Comparison of ENCODE assay signal across 25 mouse cellular contexts in genomic region chr9:106232956-106233355, GRCm38 (mm10). TPM values are rescaled to one million over a fixed set of nuclear protein-coding genes. Genes with fewer than 3 reads are reported as not detected.
A peak's percentile ranks its signal among the peaks of the same experiment; 100 is the strongest.
DNase-seq lines count a peak whose midpoint lies in the region; ATAC-seq and TF ChIP-seq lines count a peak whose summit lies in the region.
"Had no signal": no experiment of that assay in that cellular context is flagged by ENCODE, and none has a peak within 500 bp of the region (broad histone marks: within the 10 kb centered on the region; RNA-seq: fewer than 3 reads in every experiment).

No protein-coding gene starts in this region.

- H3K36me3 ChIP-seq in limb, embryonic 11.5 days (ENCODE audit: control insufficient read depth, insufficient read depth, low read length): peaks cover 10% of the 10 kb centered on the region
- peaks cover 61% of the 10 kb centered on the region for H3K36me3 ChIP-seq in limb, embryonic 10.5 days
- no peaks in the 10 kb centered on the region; the same call in 1 of the 2 replicates for H3K36me3 ChIP-seq in testis, adult 2 months (ENCODE audit: control insufficient read depth, insufficient read depth, low read length)

- H3K4me2 ChIP-seq in limb, embryonic 11.5 days (ENCODE audit: low read depth, severe bottlenecking): no peak overlapping the region
- H3K4me2 ChIP-seq: embryonic facial prominence, embryonic 12.5 days; forebrain, embryonic 13.5 days; forebrain, embryonic 15.5 days had no signal

- TF ChIP-seq CTCF in testis, adult 2 months (IDR thresholded peaks at IDR 0.05; ENCODE audit: control insufficient read depth, insufficient read depth, insufficient replicate concordance, low read depth, low read length): no peak

- DNase-seq in adrenal gland, adult (ENCODE audit: inconsistent age in 2 of 2, low spot score in 1 of 2): peak; percentile 18 to 74
- DNase-seq in adrenal gland, adult 18-20 months (ENCODE audit: low spot score in 2 of 2): no peak
- peak; percentile 69 for DNase-seq in adrenal gland, postnatal 14 days
- DNase-seq in adrenal gland, adult 8-10 months: no peak
- no peak for DNase-seq in limb, embryonic 11.5 days (ENCODE audit: low spot score)
- no peak for DNase-seq in limb, embryonic 10.5 days (ENCODE audit: low spot score)
- no peak for DNase-seq in testis, postnatal 10 days (ENCODE audit: low spot score)
- DNase-seq: B cell, adult 2 months; cerebellum, adult 11-12 months; cerebellum, adult 2 months; cerebellum, adult 9-10 months; cerebellum, postnatal 10 days; cerebellum, postnatal 25 days; forebrain, postnatal 0 days had no signal

- no peaks in the 10 kb centered on the region for H3K27me3 ChIP-seq in limb, embryonic 11.5 days (ENCODE audit: control insufficient read depth, insufficient read depth, low read length)
- no peaks in the 10 kb centered on the region for H3K27me3 ChIP-seq in limb, embryonic 10.5 days (ENCODE audit: low read depth, poor library complexity, severe bottlenecking)
- no peaks in the 10 kb centered on the region for H3K27me3 ChIP-seq in testis, adult 2 months (ENCODE audit: control insufficient read depth, insufficient read depth, low read length)
- H3K27me3 ChIP-seq: CH12.LX; embryonic facial prominence, embryonic 12.5 days; forebrain, embryonic 13.5 days; forebrain, embryonic 15.5 days; Patski had no signal

- no peak overlapping the region for H3K27ac ChIP-seq in limb, embryonic 11.5 days (replicated peaks; ENCODE audit: low read depth, low read length)
- no peak overlapping the region for H3K27ac ChIP-seq in limb, embryonic 10.5 days
- peak overlapping the region; percentile 37; the same call in 1 of the 2 replicates for H3K27ac ChIP-seq in testis, adult 2 months (ENCODE audit: control insufficient read depth, insufficient read depth, low read depth, low read length)
- H3K27ac ChIP-seq: embryonic facial prominence, embryonic 10.5 days; embryonic facial prominence, embryonic 12.5 days; forebrain, embryonic 13.5 days; forebrain, embryonic 15.5 days had no signal

- H3K9ac ChIP-seq in limb, embryonic 11.5 days (ENCODE audit: low read length): no peak overlapping the region
- H3K9ac ChIP-seq: embryonic facial prominence, embryonic 12.5 days; forebrain, embryonic 13.5 days; forebrain, embryonic 15.5 days; forebrain, postnatal 0 days had no signal

- 94% methylated on average over 3 of the region's 3 CpGs for WGBS in limb, embryonic 11.5 days
- WGBS in limb, embryonic 10.5 days: 90% methylated on average over 3 of the region's 3 CpGs

- no peaks in the 10 kb centered on the region for H3K4me1 ChIP-seq in limb, embryonic 11.5 days (ENCODE audit: control insufficient read depth, insufficient read depth, low read length)
- no peaks in the 10 kb centered on the region for H3K4me1 ChIP-seq in limb, embryonic 10.5 days
- peaks cover 2% of the 10 kb centered on the region; the same call in 1 of the 2 replicates for H3K4me1 ChIP-seq in testis, adult 2 months (ENCODE audit: control insufficient read depth, insufficient read depth, low read length)
- H3K4me1 ChIP-seq: embryonic facial prominence, embryonic 12.5 days; forebrain, embryonic 13.5 days; forebrain, embryonic 15.5 days had no signal

- no peak overlapping the region for H3K4me3 ChIP-seq in limb, embryonic 11.5 days (ENCODE audit: low read depth, low read length)
- H3K4me3 ChIP-seq in limb, embryonic 10.5 days: no peak overlapping the region
- no peak overlapping the region for H3K4me3 ChIP-seq in testis, adult 2 months (ENCODE audit: control insufficient read depth, low read depth, low read length)
- H3K4me3 ChIP-seq: embryonic facial prominence, embryonic 10.5 days; embryonic facial prominence, embryonic 12.5 days; forebrain, embryonic 13.5 days; forebrain, embryonic 15.5 days had no signal

- no peaks in the 10 kb centered on the region for H3K9me3 ChIP-seq in limb, embryonic 11.5 days (ENCODE audit: control insufficient read depth, low read length)
- H3K9me3 ChIP-seq in limb, embryonic 10.5 days (replicated peaks): no peaks in the 10 kb centered on the region
- H3K9me3 ChIP-seq: embryonic facial prominence, embryonic 10.5 days; embryonic facial prominence, embryonic 12.5 days; forebrain, embryonic 13.5 days; forebrain, embryonic 15.5 days; G1E had no signal

- ATAC-seq in limb, embryonic 11.5 days (ENCODE audit: insufficient number of reproducible peaks, low FRiP score, low TSS enrichment, low read depth): peak; percentile 20; the same call in 1 of the 2 replicates
- ATAC-seq: activated CD4-positive, CD25-positive, alpha-beta regulatory T cell, adult 4 months; CD4-positive, CD25-positive, alpha-beta regulatory T cell, adult 4 months; forebrain, embryonic 13.5 days; forebrain, embryonic 15.5 days; forebrain, postnatal 0 days; Patski had no signal

- no peak for TF ChIP-seq POLR2A in testis, adult 2 months (IDR thresholded peaks at IDR 0.05; ENCODE audit: control insufficient read depth, low read depth, low read length)

RNA-seq across cellular contexts. Expression of gene Tlr9, which starts 10.6 kb away (rescaled TPM):
- total RNA-seq in adrenal gland, adult 18-20 months (2021): under 1 TPM; 0.63 to 0.83 TPM
- total RNA-seq in adrenal gland, postnatal 14 days (2021): 1.3 and 3.8 TPM in 2 replicates
- 1 to 10 TPM in 3 of 4 experiments, under 1 TPM in 1; 0.98 to 2.7 (median 1.5) TPM for total RNA-seq in adrenal gland, adult 8-10 months (2022)
- not detected in 2 replicates for polyA plus RNA-seq in limb, embryonic 11.5 days (2014; fragmentation: Nextera tagmentation; extraction: Ambion mirVana)
- polyA plus RNA-seq in limb, embryonic 10.5 days (2016; fragmentation: Nextera tagmentation; extraction: Ambion mirVana): not detected in 2 replicates
- polyA plus RNA-seq in testis, adult 2 months (2012; rRNA removed): 2.6 and 2.7 TPM in 2 replicates
- polyA plus RNA-seq: CD4-positive, CD25-positive, alpha-beta regulatory T cell, adult 4 months; embryonic facial prominence, embryonic 10.5 days; embryonic facial prominence, embryonic 12.5 days; forebrain, embryonic 11.5 days; forebrain, embryonic 13.5 days; forebrain, embryonic 15.5 days; G1E had no signal

RNA-seq across cellular contexts. Expression of gene Alas1, which starts 15.5 kb away (rescaled TPM):
- total RNA-seq in adrenal gland, adult 18-20 months (2021): 1,000 to 10,000 TPM; 1,196 to 1,991 TPM
- total RNA-seq in adrenal gland, postnatal 14 days (2021): 1,325 and 1,932 TPM in 2 replicates
- 1,000 to 10,000 TPM in 3 of 4 experiments, 100 to 1,000 TPM in 1; 739 to 2,154 (median 1,752) TPM for total RNA-seq in adrenal gland, adult 8-10 months (2022)
- 79.6 and 84.7 TPM in 2 replicates for polyA plus RNA-seq in limb, embryonic 11.5 days (2014; fragmentation: Nextera tagmentation; extraction: Ambion mirVana)
- 62.8 and 77.9 TPM in 2 replicates for polyA plus RNA-seq in limb, embryonic 10.5 days (2016; fragmentation: Nextera tagmentation; extraction: Ambion mirVana)
- polyA plus RNA-seq in testis, adult 2 months (2012; rRNA removed): 123 and 139 TPM in 2 replicates

RNA-seq across cellular contexts. Expression of gene Twf2, which starts 30.0 kb away (rescaled TPM):
- total RNA-seq in adrenal gland, adult 18-20 months (2021): 10 to 100 TPM; 41.1 to 78.7 TPM
- 43.6 and 54.3 TPM in 2 replicates for total RNA-seq in adrenal gland, postnatal 14 days (2021)
- 100 to 1,000 TPM in 3 of 4 experiments, 10 to 100 TPM in 1; 92.9 to 136 (median 118) TPM for total RNA-seq in adrenal gland, adult 8-10 months (2022)
- 66.5 and 68.5 TPM in 2 replicates for polyA plus RNA-seq in limb, embryonic 11.5 days (2014; fragmentation: Nextera tagmentation; extraction: Ambion mirVana)
- polyA plus RNA-seq in limb, embryonic 10.5 days (2016; fragmentation: Nextera tagmentation; extraction: Ambion mirVana): 75.1 and 76.6 TPM in 2 replicates
- polyA plus RNA-seq in testis, adult 2 months (2012; rRNA removed): 12.1 and 13.5 TPM in 2 replicates

RNA-seq across cellular contexts. Expression of gene Ppm1m, which starts 33.4 kb away (rescaled TPM):
- total RNA-seq in adrenal gland, adult 18-20 months (2021): 100 to 1,000 TPM; 105 to 110 TPM
- 133 and 136 TPM in 2 replicates for total RNA-seq in adrenal gland, postnatal 14 days (2021)
- 100 to 1,000 TPM in 3 of 4 experiments, 10 to 100 TPM in 1; 95.9 to 143 (median 121) TPM for total RNA-seq in adrenal gland, adult 8-10 months (2022)
- polyA plus RNA-seq in limb, embryonic 11.5 days (2014; fragmentation: Nextera tagmentation; extraction: Ambion mirVana): 42.2 and 42.4 TPM in 2 replicates
- polyA plus RNA-seq in limb, embryonic 10.5 days (2016; fragmentation: Nextera tagmentation; extraction: Ambion mirVana): 53.1 and 57.5 TPM in 2 replicates
- 31.3 and 40.6 TPM in 2 replicates for polyA plus RNA-seq in testis, adult 2 months (2012; rRNA removed)

RNA-seq across cellular contexts. Expression of gene Poc1a, which starts 47.9 kb away (rescaled TPM):
- total RNA-seq in adrenal gland, adult 18-20 months (2021): 1 to 10 TPM; 3.2 to 4.3 TPM
- total RNA-seq in adrenal gland, postnatal 14 days (2021): 7.9 and 8.3 TPM in 2 replicates
- total RNA-seq in adrenal gland, adult 8-10 months (2022): 1 to 10 TPM; 3.9 to 6.5 (median 5.5) TPM
- polyA plus RNA-seq in limb, embryonic 11.5 days (2014; fragmentation: Nextera tagmentation; extraction: Ambion mirVana): 34.1 and 40.1 TPM in 2 replicates
- polyA plus RNA-seq in limb, embryonic 10.5 days (2016; fragmentation: Nextera tagmentation; extraction: Ambion mirVana): 42.9 and 43.9 TPM in 2 replicates
- 72.2 and 74.2 TPM in 2 replicates for polyA plus RNA-seq in testis, adult 2 months (2012; rRNA removed)

Comparison
In these comparisons a context has a peak if more than half of its experiments do, and no peak if none do; other contexts are left out.
1. DNase-seq: peak in adrenal gland, adult (2 of 2) and adrenal gland, postnatal 14 days (single experiment); none in adrenal gland, adult 18-20 months (0 of 2), adrenal gland, adult 8-10 months (single experiment), limb, embryonic 11.5 days (single experiment), limb, embryonic 10.5 days (single experiment) and testis, postnatal 10 days (single experiment).